Mouse (Mus musculus) ZHBTc4 (cell line): ENCODE measurements around the gene Cnot10.
A peak's percentile ranks its signal among the peaks of the same experiment; 100 is the strongest.

Experiments used
- DNase-seq: peaks from one replicate; pipeline ENCODE4 v3.0.0-alpha.2; 2011; ENCODE audit warnings: low read depth, low spot score

Cnot10 gene

DNA sequence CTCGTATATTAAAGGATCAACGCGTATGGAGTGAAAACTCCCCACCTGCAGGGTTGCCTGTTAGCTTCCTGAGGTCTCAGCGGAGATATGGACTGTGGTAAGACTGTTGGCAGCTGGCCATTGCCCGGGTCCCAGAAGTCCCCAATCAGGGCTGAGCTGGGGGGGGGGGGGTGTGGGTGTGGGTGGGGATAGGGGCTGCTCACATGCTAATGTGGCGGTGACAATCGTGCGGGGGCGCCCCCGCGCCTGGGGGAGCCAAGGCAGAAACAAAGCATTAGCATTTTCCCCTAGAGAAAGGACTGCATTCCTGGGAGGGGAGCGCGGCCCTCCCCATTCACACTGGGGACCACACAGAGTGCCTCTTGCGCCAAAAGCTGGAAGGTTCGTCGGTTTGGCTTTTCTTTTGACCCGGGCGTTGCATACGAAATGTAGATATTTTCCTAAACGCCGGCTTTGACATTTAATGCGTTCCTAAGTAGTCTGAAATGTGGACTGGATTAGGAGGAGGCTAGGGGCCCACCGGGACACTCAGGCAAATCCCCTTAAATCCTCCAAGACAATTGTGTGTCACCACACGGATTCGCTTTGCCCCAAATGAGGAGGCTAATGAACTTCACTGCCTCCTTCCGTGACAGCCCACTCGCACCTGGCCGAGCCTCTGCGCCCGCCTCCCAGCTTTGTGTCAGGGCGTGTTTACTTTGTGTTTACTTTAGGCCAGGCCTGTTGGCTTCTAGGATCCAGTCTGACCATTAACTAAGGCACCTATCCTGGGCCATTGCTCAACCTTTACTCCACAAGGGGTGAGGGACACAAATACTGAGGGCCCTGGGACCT is 55.6 kb downstream of the Cnot10 start:
- peak; percentile 98 for DNase-seq

DNA sequence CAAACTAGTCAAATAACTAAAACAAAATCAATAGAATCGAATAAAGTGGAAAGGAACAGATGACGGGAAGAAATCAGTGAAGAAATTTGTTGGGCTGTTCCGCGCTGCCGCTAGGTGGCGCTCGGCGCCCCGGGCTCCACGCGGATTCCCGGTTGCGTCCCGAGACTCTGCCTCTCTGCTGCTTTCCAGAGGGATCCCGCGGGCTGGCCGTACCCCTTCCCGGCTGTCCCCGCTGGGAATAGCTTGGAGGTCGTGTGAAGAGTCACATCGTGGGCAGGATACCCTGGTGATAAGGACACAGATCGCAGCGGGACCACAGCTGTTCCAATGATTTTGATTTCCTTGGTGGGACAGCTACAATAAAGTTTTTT is 56.2 kb downstream of the Cnot10 start:
- DNase-seq = peak; percentile 94

DNA sequence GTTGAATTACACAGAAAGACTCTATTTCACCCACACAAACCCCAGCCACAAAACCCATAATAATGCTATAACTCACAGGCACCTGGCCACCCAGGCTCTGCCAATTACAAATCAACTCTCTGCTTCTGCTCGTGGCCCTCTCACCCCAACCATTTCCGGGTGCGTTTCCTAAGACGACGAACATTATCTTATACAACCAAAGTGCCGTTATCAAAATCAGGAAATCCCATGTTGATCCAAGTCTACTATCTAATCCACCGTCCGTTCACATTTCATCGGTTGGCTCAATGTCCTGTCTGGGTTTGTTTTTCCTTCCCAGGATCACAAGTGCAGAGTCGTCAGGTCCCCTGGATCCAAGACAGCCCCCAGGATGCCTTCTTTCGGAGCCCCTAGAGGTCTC is 61.3 kb downstream of the Cnot10 start:
- no peak for DNase-seq

DNA sequence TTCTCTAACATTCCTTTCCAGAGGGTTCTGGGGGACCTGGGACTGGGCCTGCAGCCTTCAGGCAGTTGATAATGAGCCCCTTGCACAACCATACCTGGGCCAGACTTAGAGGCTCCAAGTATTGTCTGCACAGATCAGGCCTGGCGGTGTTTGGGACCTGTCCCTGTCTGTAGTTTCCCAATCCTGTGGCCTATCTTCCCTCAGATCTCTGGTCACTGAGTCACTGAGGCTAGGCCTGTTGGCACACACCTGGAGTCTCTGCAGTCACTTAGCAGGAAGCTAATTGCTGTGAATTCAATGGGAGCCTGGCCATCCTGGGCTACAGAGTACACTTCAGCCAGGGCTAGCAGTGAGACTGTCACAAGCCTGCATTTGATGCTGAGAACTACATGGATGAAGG is 64.0 kb downstream of the Cnot10 start:
- no peak for DNase-seq

DNA sequence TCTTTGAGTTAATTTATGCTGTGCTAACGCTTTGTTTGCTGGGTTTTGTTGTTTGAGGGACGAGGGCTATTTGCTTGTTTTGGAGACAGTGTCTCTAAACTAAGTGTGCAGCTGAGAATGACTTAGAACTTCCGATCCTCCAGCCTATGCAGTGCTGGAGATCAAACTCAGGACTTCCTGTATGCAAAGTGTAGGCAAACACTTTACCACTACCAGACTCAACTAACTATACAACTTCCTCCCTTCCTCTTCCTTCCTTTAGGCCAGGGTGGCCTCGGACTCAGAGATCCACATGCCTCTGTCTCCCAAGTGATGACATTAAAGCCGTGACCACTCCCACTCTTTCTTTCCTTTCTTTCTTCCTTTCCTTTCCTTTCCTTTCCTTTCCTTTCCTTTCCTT is 66.5 kb downstream of the Cnot10 start:
- DNase-seq = no peak

DNA sequence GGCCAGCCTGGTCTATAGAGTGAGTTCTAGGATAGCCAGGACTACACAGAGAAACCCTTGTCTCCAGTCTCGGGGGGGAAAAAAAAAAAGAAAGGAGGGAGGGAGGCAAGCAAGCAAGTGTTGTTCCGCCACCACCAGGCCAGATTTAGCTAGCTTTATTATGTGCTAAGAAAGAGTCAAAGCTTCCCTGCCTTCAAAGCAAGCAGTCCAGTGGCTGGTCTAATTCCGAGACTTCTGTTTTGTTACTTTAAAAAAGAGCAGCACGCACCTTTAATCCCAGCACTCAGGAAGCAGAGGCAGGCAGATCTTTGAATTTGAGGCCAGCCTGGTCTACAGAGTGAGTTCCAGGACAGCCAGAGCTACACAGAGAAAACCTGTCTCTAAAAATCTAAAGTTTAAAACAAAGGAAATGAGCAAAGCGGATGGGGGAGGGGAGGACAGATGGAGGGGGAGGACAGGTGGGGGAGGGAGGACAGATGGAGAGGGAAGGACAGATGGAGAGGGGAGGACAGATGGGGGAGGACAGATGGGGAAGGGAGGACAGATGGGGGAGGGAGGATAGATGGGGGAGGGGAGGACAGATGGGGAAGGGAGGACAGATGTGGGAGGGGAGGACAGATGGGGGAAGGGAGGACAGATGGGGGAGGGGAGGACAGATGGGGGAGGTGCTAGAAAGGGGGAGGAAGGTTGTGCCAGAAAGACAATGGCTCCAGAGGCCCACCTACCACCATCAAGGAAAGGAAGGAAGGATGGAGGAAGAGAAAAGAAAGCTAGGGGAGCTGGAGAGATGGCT is 71.1 kb downstream of the Cnot10 start:
- peak; percentile 70 for DNase-seq

DNA sequence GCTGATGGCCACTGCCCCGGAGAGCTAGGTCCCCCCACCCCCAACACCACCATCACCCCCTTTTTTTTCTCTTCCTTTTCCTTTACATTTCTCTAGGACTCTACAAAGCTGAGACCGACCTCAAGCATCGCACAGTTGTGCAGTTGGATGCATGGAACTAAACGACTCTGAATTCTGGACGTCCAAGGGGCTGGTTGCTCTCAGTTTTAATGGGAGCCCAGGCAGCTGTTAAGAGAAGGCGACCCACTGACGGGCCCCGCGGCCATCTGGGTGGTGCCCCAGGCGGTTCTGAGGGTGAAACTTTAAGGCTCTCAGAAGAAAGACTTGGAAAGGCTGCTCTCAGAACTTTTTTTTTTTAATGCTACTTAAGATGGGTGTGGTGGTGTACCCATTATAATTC is 75.3 kb downstream of the Cnot10 start:
- DNase-seq = peak; percentile 89

DNA sequence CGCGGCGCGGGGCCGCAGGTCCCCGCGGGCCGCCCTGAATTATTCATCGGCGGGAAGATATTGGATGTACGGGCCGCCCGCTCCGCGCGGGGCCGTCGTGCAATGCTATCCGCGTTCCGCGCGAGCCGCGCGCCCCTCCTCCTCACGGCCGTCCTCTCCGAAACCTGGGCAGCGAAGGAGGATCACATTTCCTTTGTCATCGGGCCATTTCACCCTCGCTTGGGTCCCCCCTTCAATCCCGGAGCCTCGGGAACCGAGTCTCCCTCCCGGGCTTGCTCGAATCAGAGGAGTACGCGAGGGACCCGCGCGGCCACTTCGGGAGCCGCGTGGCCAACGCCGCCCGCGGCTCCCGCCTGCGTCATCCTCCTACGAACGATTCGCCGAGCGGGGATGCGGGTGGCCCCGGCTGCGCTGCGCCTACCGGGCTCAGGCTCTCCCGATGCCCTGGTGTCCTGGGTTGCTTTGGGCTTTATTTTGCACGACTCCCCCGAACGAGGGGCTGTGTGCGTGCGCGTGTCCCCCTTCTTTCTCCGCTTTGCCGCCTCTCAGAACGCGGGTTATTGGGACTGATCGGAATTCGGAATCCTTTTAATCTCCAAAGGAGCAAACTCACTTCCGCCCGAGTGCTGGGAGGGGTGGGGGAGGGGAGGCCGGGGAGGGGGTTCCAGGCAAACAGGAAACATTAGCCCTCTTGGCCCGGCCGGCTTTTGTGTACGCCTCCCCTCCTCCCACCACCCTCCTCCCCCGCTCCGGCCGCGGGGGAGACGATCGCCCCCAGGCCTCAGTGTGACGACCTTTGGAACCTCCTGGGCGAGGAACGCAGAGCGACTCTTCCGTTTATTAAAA is 76.0 kb downstream of the Cnot10 start, which contains the start of gene Trim71:
Trim71 (minus strand) TSS at position 609 of the 846 bp plus-strand sequence.
- peak; percentile 91 for DNase-seq

DNA sequence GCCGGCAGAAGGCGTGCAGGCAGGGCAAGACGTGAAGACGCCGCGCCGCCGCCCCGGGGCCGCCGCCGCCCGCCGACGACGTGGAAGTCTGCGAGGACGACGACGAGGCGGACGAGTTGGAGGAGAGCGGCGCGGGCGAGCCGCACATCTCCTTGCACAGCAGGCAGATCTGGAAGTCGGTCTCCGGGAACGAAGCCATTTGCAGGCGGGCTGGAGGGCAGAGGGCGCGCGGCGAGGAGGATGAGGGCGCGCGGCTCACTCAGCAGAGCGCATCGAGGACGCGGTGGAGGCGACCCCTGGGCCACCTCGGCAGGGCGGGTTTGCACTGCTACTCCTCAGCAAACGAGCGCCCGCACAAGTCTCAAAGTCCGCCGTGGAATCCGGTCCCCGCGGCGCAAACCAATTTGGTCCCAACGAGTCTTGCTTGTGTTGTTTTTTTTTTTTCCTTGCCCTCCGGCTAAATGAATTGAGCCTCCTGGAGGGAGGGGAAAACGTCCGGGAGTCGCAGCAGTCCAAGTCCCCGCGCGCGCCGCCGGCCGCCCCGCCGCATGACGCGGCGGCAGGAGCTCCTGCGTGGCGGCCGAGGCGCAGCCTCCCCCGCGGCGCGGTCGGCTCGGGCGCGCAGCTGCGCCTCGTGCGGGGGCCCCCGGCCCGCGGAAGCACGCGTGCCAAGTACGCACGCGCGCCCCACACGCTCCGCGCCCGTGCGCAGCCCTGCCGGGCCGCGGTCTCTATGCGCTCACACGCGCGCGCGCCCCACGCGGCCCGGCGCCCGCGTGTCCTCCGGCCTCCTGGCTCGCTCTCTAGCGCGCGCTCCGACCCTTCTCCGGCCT is 76.8 kb downstream of the Cnot10 start:
- peak; percentile 90 for DNase-seq

DNA sequence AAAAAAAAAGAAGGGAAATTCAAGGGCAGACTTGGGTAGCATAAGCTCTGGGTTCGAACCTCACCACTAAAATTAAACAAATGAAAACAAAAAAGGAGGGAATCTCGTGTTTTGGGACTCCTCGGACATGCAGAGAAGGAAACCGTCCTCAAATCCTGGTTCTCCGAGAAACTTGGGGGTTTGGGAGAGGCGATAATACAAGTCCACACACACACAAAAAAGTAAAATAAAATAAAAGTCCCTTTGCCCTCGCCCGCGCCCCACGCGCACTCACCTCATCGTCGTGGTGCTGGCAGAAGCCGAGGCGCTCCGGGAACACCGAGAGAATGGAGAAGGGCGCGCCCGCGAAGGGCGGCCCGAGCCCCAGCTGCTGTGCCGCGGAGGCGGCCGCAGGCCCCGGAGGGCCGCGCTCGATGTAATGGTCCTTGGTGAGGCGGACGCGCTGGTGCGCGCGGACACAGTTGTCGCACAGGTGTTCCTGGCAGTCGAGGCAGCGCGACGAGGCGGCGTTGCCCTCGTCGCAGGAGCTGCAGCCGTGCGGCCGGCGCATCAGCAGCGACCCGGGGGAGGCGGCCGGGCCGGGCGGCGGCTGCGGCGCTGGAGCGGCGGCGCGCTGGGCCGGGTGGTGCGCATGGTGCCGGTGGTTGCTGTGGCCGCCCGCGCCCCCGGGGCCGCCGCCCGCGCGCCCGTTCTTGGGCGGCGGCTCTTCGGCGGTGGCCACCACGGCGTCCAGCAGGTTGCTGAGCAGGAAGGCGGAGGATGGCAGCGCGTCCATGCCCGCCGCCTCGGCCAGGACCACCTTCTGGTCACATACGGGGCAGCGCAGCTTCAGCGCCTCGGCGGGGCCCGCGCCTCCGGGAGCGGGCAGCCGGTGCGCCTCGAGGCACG is 77.7 kb downstream of the Cnot10 start:
- DNase-seq = peak; percentile 51

DNA sequence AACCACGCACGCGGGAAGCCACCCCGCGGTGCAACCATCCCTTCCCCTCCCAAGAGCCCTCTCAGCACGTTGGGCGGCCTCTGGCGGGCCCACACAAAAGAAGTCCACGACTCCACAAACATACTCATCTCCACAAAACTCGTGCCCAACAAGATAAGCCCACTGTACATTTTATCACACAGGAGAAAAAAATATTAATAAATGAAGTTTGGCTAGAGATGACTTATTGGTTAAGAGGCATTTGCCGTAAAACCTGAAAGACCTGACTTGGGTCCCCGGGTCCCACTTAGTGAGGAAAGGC is 78.4 kb downstream of the Cnot10 start:
- peak; percentile 65 for DNase-seq

DNA sequence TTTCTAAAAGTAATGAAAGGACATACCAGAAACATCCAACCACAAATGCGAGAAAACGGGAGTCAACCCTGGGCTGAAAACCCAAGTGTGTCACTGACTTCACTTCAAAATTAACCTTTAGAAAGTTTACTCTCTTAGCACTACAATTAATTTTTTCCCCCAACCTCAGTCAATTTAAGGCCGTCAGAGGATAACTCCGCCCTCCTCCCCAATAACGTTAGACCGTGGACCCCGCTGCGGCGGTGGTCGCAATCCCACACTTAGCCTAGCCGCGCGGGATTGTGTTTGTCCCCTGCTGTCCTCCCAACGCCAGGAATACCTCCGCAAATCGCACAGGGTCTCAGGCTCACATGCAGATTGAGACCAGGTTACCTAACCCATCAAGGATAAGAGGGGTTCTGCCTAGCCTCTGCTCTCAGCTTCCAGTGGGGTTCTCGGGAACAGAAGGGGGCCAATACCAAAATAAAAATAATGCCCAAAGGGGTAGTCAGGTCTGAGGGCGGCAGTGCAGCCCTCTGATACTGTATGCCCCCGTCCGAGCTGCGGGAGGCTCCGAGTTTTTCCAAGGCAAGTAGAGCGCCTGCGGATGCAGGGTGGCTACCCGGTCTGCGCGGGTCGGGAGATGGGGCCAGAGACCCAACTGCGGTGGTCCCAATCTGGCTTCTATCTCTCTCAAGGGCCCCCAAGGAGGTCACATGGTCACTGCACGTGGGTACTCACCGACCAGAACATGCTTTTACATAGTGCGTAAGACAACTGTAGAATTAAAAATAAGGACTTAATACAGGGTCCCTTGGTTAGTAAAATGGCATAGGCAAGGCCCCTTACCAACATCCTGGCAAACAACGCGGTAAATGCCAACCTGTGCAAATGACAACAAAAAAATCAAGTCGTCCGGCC is 79.0 kb downstream of the Cnot10 start:
- no peak for DNase-seq

DNA sequence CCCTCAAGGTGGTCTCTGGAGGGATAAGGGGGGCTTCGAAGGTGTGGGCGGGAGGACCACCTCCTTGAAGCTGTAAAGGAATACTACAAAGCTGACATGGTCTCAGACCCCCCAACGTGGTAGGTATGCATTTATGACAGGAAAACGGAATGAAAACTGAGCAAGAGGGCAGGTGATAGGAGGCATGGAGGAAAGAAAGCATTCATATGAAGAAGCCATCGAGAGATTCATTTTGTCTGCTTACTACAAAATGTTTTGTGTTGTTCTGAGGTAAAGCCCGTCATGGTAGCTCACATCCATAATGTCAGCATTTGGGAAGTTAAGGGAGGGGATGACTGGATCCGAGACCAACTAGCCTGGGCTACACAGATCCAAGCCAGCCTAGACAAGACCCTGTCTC is 79.8 kb downstream of the Cnot10 start:
- DNase-seq = no peak

DNA sequence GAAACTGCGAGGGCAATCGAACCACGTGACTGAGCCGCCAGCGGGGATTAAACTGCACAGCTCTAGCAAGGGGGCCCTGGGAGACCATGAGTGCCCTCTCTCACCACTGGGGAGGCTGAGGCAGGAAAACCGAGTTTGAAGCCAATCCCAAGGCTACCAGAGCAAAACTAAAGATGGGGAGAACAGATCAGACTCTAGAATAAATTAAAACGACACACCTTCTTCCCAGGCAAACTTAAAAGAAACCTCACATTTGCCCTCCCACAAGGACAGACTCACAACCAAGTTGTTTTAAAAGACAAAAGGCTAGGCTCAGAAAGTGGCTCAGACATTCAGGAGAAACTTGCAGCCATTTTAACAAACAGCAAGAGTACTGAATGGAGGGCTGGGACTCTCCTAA is 82.9 kb downstream of the Cnot10 start:
- DNase-seq = peak; percentile 84

DNA sequence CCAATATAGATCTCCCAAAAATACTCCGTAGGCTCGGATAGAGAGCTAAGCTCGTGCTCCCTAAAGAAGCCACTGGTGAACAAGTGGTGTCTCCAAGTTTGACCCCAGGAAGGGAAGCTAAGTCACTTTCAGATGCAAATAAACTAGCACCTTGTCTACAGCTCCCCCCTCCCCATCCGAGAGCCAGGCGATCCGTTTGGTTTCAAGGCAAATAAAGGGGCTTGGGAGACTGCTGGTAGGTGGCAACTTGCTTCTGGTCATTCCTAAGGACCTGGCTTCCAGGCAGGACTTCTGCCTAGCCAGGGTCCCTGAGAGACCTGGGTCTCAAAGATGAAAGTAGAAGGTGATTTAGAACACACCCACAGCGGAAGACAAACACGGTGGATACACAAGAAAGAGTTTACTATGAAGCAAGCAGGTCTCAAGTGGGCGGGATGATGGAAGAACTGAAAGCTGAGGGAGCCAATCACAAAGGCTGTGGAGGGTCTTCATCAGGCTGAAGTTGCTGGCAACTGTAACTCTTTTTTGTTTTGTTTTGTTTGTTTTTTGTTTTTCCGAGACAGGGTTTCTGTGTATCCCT is 83.6 kb downstream of the Cnot10 start:
- DNase-seq = peak; percentile 78

DNA sequence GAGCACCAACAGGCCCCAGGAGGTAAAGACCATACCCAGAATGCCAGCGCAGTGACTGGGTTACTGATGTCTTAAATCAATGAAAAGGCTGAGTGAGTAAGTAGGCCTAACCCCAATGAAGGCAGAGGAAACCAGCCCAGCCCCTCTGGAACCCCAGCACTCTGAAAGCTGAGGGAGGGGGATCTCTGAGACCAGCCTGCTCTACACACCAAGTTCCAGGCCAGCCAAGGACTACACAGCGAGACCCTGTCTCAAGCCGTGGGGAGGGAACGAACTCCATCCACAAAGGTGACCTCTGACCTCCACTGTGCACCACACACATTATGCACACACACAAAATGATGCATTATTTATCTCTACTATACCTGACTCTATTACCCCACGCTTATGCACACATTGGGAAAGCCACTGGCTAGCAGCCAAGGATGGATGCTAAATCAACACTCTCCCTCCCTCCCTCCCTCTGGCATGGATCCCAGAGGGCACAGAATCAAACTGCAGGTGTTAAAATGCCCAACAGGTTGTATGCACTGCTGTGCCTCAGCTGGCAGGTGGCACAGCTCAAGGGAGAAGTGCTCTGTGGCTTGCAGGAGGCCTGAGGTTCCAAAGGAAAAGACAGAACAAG is 85.5 kb downstream of the Cnot10 start:
- no peak for DNase-seq

DNA sequence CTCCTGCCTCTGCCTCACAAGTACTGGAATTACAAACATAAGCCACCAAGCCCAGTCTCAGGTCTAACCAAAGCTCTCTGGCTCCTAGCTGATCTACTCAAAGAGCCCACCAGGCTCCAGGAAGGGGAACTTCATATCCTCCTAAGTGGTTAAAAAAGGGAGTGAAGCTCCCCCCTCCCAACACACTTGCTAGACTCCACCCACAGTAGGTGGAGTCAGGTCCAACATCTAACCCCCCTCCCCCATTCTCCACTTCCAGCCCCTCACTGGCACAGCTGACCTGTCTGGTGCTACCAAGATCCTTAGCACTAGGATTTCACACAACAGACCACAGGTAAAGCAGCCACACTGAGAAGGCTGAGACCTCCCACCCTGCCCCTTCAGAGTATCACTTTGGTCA is 86.2 kb downstream of the Cnot10 start:
- peak; percentile 81 for DNase-seq

DNA sequence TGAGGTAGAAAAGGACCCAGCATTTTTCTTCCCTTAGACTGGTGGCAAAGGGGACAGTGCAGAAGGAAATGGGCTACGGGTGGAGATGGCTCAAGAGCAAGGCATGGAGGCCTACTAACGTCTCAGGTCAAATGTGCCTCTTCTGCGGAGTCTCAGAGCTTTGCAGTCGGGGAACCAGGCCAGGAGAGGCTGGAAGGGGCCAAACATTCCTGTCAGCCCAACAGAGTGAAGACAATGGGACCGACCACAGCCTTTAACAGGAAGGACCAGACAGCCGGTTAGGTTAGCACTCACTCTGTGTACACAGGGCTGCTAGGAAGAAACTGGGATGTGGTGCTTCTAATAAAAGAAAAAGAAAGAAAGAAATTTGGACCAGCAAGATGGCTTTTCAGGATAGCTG is 90.0 kb downstream of the Cnot10 start:
- peak; percentile 37 for DNase-seq
